Mouse (Mus musculus) brain, embryonic 14.5 days (tissue): Measurements from ENCODE around the gene Gm14569.

Experiments used
- CTCF ChIP-seq: fragments of 200-500 bp; IDR thresholded peaks from 2 replicates; pipeline ENCODE4 v1.5.1; 2012; ENCODE audit warnings: inconsistent platforms, mild to moderate bottlenecking, moderate library complexity, borderline replicate concordance; ENCODE audit not compliant: insufficient read depth, insufficient read length; ENCODE audit errors: extremely low read depth
- POLR2A ChIP-seq: fragments of 200-500 bp; IDR thresholded peaks from 2 replicates; pipeline ENCODE4 v1.6.1; 2012; ENCODE audit warnings: mild to moderate bottlenecking, inconsistent platforms, borderline replicate concordance; ENCODE audit not compliant: poor library complexity, insufficient read depth, insufficient read length, severe bottlenecking; ENCODE audit errors: extremely low read depth

GRCm38 (mm10) chrX:36437932-36438331 is 53.7 kb downstream of the Gm14569 start:
- TF ChIP-seq CTCF: no peak
- no peak for TF ChIP-seq POLR2A
